Mouse (Mus musculus): Measurements from ENCODE around the gene Rab37. TPM values are rescaled to one million over a fixed set of nuclear protein-coding genes. Genes with fewer than 3 reads are reported as not detected.

Rab37 gene
- polyA plus RNA-seq, 1 experiment from 2014 or later, result 1.4 TPM

DNA sequence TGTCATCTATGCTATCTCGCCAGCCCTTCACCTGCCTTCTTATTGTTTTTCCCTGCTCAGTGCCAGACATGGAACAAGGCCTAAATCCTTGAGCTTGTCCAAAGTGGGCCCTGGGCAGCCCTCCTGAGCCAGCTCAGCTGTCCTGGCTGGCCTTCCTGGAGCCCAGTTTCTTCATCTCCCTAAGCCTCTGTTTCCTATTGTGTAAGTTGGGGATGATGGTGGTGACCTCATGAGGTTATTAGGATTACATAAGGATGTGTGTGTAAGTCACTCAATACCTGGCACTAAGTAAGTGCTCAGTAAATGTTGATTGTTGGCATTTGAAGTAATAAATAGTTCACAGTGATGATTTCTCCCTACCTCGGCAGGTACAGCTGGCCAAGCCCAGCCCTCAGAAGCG lies 75.5 kb downstream of the Rab37 start:
- no peaks in the 10 kb centered on the region for H3K36me3 ChIP-seq
- 88% methylated on average over 3 of the region's 3 CpGs for WGBS
- no peak overlapping the region for H3K27ac ChIP-seq
- DNase-seq (ENCODE audit: low spot score), result no peak
- no peaks in the 10 kb centered on the region for H3K9me3 ChIP-seq
- no peak overlapping the region for H3K4me3 ChIP-seq
- H3K27me3 ChIP-seq (ENCODE audit: insufficient read depth, poor library complexity, severe bottlenecking), result peaks cover 42% of the 10 kb centered on the region
- peaks cover 60% of the 10 kb centered on the region for H3K4me1 ChIP-seq (replicated peaks)

DNA sequence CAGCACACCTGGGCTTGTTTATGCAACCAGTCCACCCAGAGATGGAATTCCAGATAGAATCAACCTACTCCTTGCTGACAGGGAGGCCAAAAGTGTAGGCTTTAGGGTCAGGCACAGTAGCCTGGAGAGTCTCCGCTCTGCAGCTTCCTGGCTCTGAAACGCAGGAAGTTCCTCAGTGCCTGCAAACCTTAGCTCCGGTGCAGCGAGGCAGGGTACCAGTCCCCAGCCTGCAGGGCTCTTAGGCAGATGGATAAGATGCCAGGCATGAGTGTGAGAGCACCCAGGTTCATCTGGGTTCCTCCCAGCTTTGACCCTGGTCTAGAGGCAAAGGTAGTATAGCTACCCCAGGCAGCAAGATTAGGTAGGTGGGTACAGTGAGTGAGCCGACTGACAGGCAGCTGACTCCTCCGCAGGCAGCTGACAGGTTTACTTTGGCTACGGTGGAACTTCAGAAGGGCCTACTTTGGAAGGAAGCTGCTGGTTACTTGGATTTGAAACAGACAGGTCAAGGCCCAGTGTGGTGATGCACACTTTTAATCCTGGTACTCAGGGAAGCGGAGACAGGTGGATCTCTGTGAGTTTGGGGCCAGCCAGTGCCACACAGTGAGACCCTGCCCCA lies 76.5 kb downstream of the Rab37 start:
- Histone ChIP-seq H3K4me1 (replicated peaks) (peaks cover 60% of the 10 kb centered on the region), H3K4me3 (no peak overlapping the region), H3K27me3 (ENCODE audit: insufficient read depth, poor library complexity, severe bottlenecking) (peaks cover 41% of the 10 kb centered on the region), H3K36me3 (no peaks in the 10 kb centered on the region), H3K9me3 (no peaks in the 10 kb centered on the region), H3K27ac (no peak overlapping the region)
- DNase-seq (ENCODE audit: low spot score), result no peak
- 82% methylated on average over 8 of the region's 8 CpGs for WGBS

- DNase-seq (ENCODE audit: low spot score), result no peak
- Histone ChIP-seq H3K4me3 (no peak overlapping the region), H3K9me3 (no peaks in the 10 kb centered on the region), H3K36me3 (no peaks in the 10 kb centered on the region), H3K4me1 (replicated peaks) (peaks cover 60% of the 10 kb centered on the region), H3K27ac (no peak overlapping the region), H3K27me3 (ENCODE audit: insufficient read depth, poor library complexity, severe bottlenecking) (peaks cover 50% of the 10 kb centered on the region)
- WGBS, result 90% methylated on average over 4 of the region's 4 CpGs
Observed at GRCm38 (mm10) chr11:115169430-115169829, 78.2 kb downstream of the Rab37 start.

DNA sequence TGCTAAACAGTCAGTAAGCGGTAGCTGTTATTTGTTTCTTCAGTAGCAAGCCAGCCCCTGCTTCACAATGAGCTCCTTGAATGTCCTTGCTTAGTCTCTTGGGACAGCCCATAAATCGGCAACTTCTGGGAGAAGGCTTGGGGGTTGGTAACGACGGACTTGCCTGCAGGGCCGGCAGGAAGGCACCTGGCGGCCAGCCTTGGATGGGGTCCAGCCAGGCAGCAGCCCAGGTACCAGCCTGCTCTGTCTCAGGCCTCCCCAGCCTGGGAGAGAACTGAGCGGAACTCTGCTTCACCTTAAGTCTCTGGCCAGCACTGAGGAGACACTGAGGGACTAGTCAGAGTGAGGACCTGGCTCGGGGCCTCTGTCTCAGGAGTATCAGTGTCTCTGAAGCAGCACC lies 79.9 kb downstream of the Rab37 start:
- Histone ChIP-seq H3K27ac (0 out of 2 replicates have a peak overlapping the region, but pooled peaks have one; percentile 74), H3K9me3 (no peaks in the 10 kb centered on the region), H3K27me3 (ENCODE audit: insufficient read depth, poor library complexity, severe bottlenecking) (peaks cover 47% of the 10 kb centered on the region), H3K36me3 (no peaks in the 10 kb centered on the region), H3K4me1 (replicated peaks) (peaks cover 60% of the 10 kb centered on the region), H3K4me3 (no peak overlapping the region)
- WGBS, result 43% methylated on average over 8 of the region's 8 CpGs
- DNase-seq (ENCODE audit: low spot score), result no peak

DNA sequence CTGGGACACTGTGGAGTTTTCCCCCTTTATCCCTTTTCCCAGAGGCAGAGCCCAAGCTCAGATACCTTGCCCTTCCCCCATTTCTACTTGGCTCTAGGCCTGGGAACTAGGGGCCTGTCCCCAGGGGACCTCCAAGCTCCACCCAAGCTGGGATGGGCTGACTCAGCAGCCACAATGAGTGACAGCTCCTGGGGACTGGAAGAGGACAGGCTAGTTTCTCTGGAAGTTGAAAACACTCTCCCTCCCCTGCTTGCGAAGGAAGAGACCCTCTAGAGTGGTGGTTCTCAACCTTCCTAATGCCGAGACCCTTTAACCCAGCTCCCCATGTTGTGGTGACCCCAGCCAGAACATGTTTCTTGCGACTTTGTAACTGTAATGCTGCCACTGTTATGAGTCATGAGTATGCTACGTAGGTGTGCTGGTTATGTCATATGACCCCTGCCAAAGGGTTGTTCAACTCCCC lies 81.6 kb downstream of the Rab37 start:
- 14% methylated on average over 4 of the region's 4 CpGs for WGBS
- peaks cover 50% of the 10 kb centered on the region for H3K27me3 ChIP-seq (ENCODE audit: insufficient read depth, poor library complexity, severe bottlenecking)
- peaks cover 72% of the 10 kb centered on the region for H3K4me1 ChIP-seq (replicated peaks)
- peak; percentile 48 for DNase-seq (ENCODE audit: low spot score)
- peak overlapping the region; percentile 74 for H3K27ac ChIP-seq
- H3K9me3 ChIP-seq, result no peaks in the 10 kb centered on the region
- no peak overlapping the region for H3K4me3 ChIP-seq
- no peaks in the 10 kb centered on the region for H3K36me3 ChIP-seq

GRCm38 (mm10) chr11:115173549-115174339 lies 82.5 kb downstream of the Rab37 start:
- H3K4me1 ChIP-seq (replicated peaks), result peaks cover 78% of the 10 kb centered on the region
- no peaks in the 10 kb centered on the region for H3K9me3 ChIP-seq
- H3K27ac ChIP-seq, result peak overlapping the region; percentile 66
- DNase-seq (ENCODE audit: low spot score), result peak; percentile 39
- peaks cover 50% of the 10 kb centered on the region for H3K27me3 ChIP-seq (ENCODE audit: insufficient read depth, poor library complexity, severe bottlenecking)
- no peaks in the 10 kb centered on the region for H3K36me3 ChIP-seq
- peak overlapping the region; percentile 26; the same call in 1 of the 2 replicates for H3K4me3 ChIP-seq
- WGBS, result 12% methylated on average over 16 of the region's 16 CpGs

DNA sequence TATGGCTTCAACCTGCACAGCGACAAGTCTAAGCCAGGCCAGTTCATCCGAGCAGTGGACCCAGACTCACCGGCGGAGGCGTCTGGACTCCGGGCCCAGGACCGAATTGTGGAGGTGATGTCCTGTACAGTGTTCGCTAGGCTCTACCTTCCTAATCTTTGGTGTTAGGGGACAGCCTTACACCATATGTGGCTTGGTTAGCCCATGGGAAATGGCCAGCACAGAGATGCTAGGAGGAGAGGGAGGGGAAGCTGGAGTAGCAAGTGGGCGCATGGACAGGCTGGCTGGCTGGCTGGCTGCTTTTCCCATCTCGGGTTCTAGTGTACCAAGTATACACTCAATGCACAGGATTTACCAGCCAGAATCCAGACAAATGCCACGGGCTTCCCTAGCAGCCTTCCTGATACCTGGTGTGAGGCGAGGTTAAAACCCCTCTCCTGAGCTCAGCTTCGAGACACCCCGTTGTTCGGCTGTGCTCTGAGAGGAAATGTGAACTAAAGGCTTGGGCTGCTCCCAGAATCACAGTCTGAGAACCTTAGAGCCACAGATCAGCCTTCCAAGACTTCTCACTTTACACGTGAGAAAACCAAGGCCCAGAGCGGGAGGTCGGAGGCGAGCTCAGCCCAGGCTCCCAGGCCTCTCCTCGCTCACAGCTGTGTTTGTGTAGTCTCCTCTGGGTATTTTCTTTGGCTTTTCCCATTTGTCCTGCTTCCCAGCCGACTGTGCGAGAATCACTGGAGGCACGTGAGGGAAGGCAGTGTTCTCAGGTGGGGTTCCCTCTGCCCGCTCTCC lies 85.4 kb downstream of the Rab37 start:
- no peak for DNase-seq (ENCODE audit: low spot score)
- Histone ChIP-seq H3K4me1 (replicated peaks) (peaks cover 82% of the 10 kb centered on the region), H3K9me3 (no peaks in the 10 kb centered on the region), H3K27me3 (ENCODE audit: insufficient read depth, poor library complexity, severe bottlenecking) (peaks cover 43% of the 10 kb centered on the region), H3K27ac (peak overlapping the region; percentile 76), H3K4me3 (peak overlapping the region; percentile 20; the same call in 1 of the 2 replicates), H3K36me3 (peaks cover 21% of the 10 kb centered on the region)
- WGBS, result 64% methylated on average over 24 of the region's 24 CpGs

- H3K36me3 ChIP-seq, result peaks cover 21% of the 10 kb centered on the region
- H3K9me3 ChIP-seq, result no peaks in the 10 kb centered on the region
- peak overlapping the region; percentile 26; the same call in 1 of the 2 replicates for H3K4me3 ChIP-seq
- DNase-seq (ENCODE audit: low spot score), result no peak
- peaks cover 74% of the 10 kb centered on the region for H3K4me1 ChIP-seq (replicated peaks)
- peak overlapping the region; percentile 76 for H3K27ac ChIP-seq
- 30% methylated on average over 10 of the region's 10 CpGs for WGBS
- peaks cover 34% of the 10 kb centered on the region for H3K27me3 ChIP-seq (ENCODE audit: insufficient read depth, poor library complexity, severe bottlenecking)
Observed at GRCm38 (mm10) chr11:115177559-115178195, 86.4 kb downstream of the Rab37 start.

DNA sequence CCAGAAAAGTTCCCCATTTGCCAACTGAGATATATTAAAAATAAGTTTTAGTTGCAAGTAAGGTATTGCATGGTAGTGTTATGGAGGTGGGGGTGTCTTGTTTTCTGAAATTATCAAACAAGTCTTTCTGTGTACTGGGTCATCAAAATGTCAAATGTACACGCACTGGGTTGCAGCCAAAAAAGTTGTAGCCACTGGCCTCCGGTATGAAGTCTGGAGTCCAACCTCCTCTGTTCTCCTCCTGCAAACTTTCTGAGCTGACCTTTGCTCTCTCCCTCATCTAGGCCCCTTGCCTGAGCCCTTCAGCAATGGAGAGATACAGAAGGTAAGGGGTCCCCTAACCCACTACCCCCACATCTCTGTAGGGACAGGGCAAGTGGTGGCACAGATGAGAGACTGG lies 87.5 kb downstream of the Rab37 start:
- Histone ChIP-seq H3K4me1 (replicated peaks) (peaks cover 64% of the 10 kb centered on the region), H3K4me3 (no peak overlapping the region), H3K36me3 (peaks cover 21% of the 10 kb centered on the region), H3K27me3 (ENCODE audit: insufficient read depth, poor library complexity, severe bottlenecking) (peaks cover 23% of the 10 kb centered on the region), H3K27ac (0 out of 2 replicates have a peak overlapping the region, but pooled peaks have one; percentile 76), H3K9me3 (no peaks in the 10 kb centered on the region)
- WGBS, result 73% methylated on average over 2 of the region's 2 CpGs
- no peak for DNase-seq (ENCODE audit: low spot score)

DNA sequence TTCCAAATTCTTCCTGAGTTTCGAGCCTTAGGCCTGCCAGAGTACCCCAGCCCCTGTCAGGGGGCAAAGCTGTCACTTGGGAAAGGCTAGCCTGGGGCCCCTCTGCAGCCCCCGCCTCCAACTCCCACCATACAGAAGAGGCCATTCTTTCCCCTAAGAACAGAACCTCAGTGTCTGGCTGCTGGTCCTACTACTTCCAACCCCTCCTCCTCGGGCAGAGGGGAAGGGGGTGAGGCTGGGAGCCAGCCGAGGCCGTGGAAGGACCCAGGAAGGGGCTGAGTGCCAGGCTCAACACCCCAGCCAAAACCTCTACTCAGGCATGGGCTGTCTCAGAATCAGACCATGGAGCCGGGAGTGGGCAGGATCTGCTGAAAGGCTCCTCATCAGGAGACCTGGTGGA lies 88.0 kb downstream of the Rab37 start:
- H3K36me3 ChIP-seq, result peaks cover 21% of the 10 kb centered on the region
- DNase-seq (ENCODE audit: low spot score), result no peak
- WGBS, result 78% methylated on average over 6 of the region's 6 CpGs
- peak overlapping the region; percentile 31; the same call in 1 of the 2 replicates for H3K27ac ChIP-seq
- H3K4me1 ChIP-seq (replicated peaks), result peaks cover 60% of the 10 kb centered on the region
- H3K27me3 ChIP-seq (ENCODE audit: insufficient read depth, poor library complexity, severe bottlenecking), result peaks cover 19% of the 10 kb centered on the region
- H3K9me3 ChIP-seq, result no peaks in the 10 kb centered on the region
- H3K4me3 ChIP-seq, result no peak overlapping the region

DNA sequence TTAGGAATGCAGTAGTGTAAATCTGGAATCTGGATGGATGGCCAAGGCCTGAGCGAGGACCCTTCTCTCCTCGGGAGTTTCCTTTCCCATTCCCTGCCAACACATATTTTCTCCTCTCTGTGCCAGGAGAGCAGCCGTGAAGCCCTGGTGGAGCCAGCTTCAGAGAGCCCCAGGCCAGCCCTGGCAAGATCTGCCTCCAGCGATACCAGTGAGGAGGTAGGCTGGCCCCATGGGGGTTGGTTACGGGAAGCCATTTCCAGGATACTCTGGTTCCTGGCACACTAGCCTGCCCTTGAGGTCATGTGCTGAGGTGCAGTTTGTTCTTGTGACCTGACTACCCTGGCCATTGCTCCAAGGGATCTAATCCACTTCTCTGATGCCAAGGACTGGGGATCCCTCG lies 88.7 kb downstream of the Rab37 start:
- DNase-seq (ENCODE audit: low spot score), result no peak
- Histone ChIP-seq H3K9me3 (no peaks in the 10 kb centered on the region), H3K27ac (peak overlapping the region; percentile 31; the same call in 1 of the 2 replicates), H3K4me3 (no peak overlapping the region), H3K27me3 (ENCODE audit: insufficient read depth, poor library complexity, severe bottlenecking) (peaks cover 12% of the 10 kb centered on the region), H3K4me1 (replicated peaks) (peaks cover 55% of the 10 kb centered on the region), H3K36me3 (peaks cover 21% of the 10 kb centered on the region)
- WGBS, result 88% methylated on average over 6 of the region's 6 CpGs

- Histone ChIP-seq H3K4me3 (no peak overlapping the region), H3K4me1 (replicated peaks) (peaks cover 48% of the 10 kb centered on the region), H3K36me3 (peaks cover 21% of the 10 kb centered on the region), H3K27me3 (ENCODE audit: insufficient read depth, poor library complexity, severe bottlenecking) (no peaks in the 10 kb centered on the region), H3K27ac (no peak overlapping the region), H3K9me3 (no peaks in the 10 kb centered on the region)
- peak; percentile 88 for DNase-seq (ENCODE audit: low spot score)
- whole genome bisulfite sequencing, result 21% methylated on average over 12 of the region's 12 CpGs
Observed at GRCm38 (mm10) chr11:115181913-115182638, 90.8 kb downstream of the Rab37 start.

All from hindbrain, embryonic 10.5 days (tissue).